Mouse (Mus musculus): ENCODE measurements around the gene Fbxo48.

DNA sequence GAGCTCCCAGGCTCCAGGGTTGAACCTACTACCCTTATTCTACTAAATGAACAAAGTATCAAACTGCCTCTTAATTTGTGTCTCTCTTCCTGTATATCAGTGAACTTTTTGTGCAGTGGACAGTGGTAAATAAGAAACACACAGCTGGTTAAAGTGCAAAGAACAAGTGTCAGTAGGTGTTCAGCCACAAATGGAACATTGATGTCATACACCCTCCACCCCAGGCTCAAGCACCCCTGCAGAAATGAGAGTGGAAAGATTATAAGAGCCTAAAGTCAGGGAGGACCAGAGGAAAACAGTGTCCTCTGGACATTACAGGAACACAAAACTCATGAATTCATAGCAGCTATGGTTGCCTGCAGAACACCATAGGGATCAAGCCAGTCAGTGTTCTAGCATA lies 45.6 kb downstream of the Fbxo48 start:
- TF ChIP-seq CTCF (IDR thresholded peaks at IDR 0.05; ENCODE audit: low read depth, low read length) (no peak), POLR2AphosphoS5 (IDR thresholded peaks at IDR 0.05; ENCODE audit: insufficient replicate concordance, low read depth, low read length) (no peak)

Measured in G1E (cell line).